Mouse (Mus musculus): ENCODE results near the gene Phf11d. TPM values are rescaled to one million over a fixed set of nuclear protein-coding genes. Genes with fewer than 3 reads are reported as not detected.

The Phf11d gene
- polyA plus RNA-seq, 1 experiment from 2014 or later, result 1.7 TPM

Other genes starting within 250 kb of the Phf11d start
- not detected in 2 replicates for gene 1700129C05Rik, start 222.6 kb downstream of the Phf11d start, polyA plus RNA-seq (2014; fragmentation: Nextera tagmentation; extraction: Ambion mirVana)
- gene Gm5142, start 186.7 kb downstream of the Phf11d start, polyA plus RNA-seq (2014; fragmentation: Nextera tagmentation; extraction: Ambion mirVana), result not detected in 2 replicates
- gene Rcbtb1, start 164.3 kb downstream of the Phf11d start, polyA plus RNA-seq (2014; fragmentation: Nextera tagmentation; extraction: Ambion mirVana), result 20.0 and 22.9 TPM in 2 replicates
- not detected in 2 replicates for gene Gm6904, start 105.3 kb downstream of the Phf11d start, polyA plus RNA-seq (2014; fragmentation: Nextera tagmentation; extraction: Ambion mirVana)
- 0.16 and 0.30 TPM in 2 replicates for gene Phf11a, start 67.9 kb downstream of the Phf11d start, polyA plus RNA-seq (2014; fragmentation: Nextera tagmentation; extraction: Ambion mirVana)
- 1.2 and 1.4 TPM in 2 replicates for gene Phf11b, start 24.1 kb downstream of the Phf11d start, polyA plus RNA-seq (2014; fragmentation: Nextera tagmentation; extraction: Ambion mirVana)
- gene Phf11c, start 29.9 kb upstream of the Phf11d start, polyA plus RNA-seq (2014; fragmentation: Nextera tagmentation; extraction: Ambion mirVana), result 0.34 and 0.54 TPM in 2 replicates
- gene Setdb2, start 75.4 kb upstream of the Phf11d start, polyA plus RNA-seq (2014; fragmentation: Nextera tagmentation; extraction: Ambion mirVana), result 6.8 and 8.3 TPM in 2 replicates
- 25.2 and 26.5 TPM in 2 replicates for gene Cab39l, start 75.5 kb upstream of the Phf11d start, polyA plus RNA-seq (2014; fragmentation: Nextera tagmentation; extraction: Ambion mirVana)
- 32.1 and 36.9 TPM in 2 replicates for gene Cdadc1, start 232.5 kb upstream of the Phf11d start, polyA plus RNA-seq (2014; fragmentation: Nextera tagmentation; extraction: Ambion mirVana)

Measured in heart, embryonic 14.5 days (tissue).